Mouse (Mus musculus) heart, embryonic 10.5 days (tissue): ENCODE measurements around the gene Jmjd1c. TPM values are rescaled to one million over a fixed set of nuclear protein-coding genes. Genes with fewer than 3 reads are reported as not detected.

ENCODE experiments used
- DNase-seq: peaks from one replicate; pipeline ENCODE4 v3.0.0-alpha.2; 2017; ENCODE audit warnings: low spot score
- H3K27ac ChIP-seq: fragments of 300-500 bp; sonication (generic); 2 replicates; pipeline ENCODE4 v1.5.1; 2016; ENCODE audit warnings: mild to moderate bottlenecking
- H3K27me3 ChIP-seq: fragments of 300-500 bp; sonication (generic); 2 replicates; pipeline ENCODE4 v1.6.1; 2016; ENCODE audit warnings: mild to moderate bottlenecking; ENCODE audit not compliant: poor library complexity, insufficient read depth, severe bottlenecking
- H3K36me3 ChIP-seq: fragments of 300-500 bp; sonication (generic); 2 replicates; pipeline ENCODE4 v1.6.1; 2016; ENCODE audit warnings: mild to moderate bottlenecking, moderate library complexity
- H3K4me1 ChIP-seq: fragments of 300-500 bp; sonication (generic); 2 replicates; pipeline ENCODE4 v1.6.1; 2016; ENCODE audit warnings: mild to moderate bottlenecking
- H3K4me3 ChIP-seq: fragments of 300-500 bp; sonication (generic); 2 replicates; pipeline ENCODE4 v1.5.1; 2016; ENCODE audit warnings: mild to moderate bottlenecking, moderate library complexity
- H3K9me3 ChIP-seq: fragments of 300-500 bp; sonication (generic); 2 replicates; pipeline ENCODE4 v1.6.1; 2016; ENCODE audit warnings: mild to moderate bottlenecking, moderate library complexity
- WGBS: fragments of 180-500 bp; shearing (Covaris S2); methylation state at CpG from one replicate; pipeline ENCODE4 v1.1.7; 2016; 5-methylcytosine and 5-hydroxymethylcytosine counted together
- polyA plus RNA-seq: library from polyadenylated mRNA; unstranded; fragments of >200 nt; fragmentation: Nextera tagmentation; extraction: Ambion mirVana; gene quantifications from 2 replicates; pipeline ENCODE4 v1.2.1, GENCODE M21; 2016

Jmjd1c gene
- polyA plus RNA-seq, 1 experiment from 2014 or later = 30.4 TPM

- no peaks in the 10 kb centered on the region for H3K36me3 ChIP-seq
- H3K4me1 ChIP-seq = peaks cover 33% of the 10 kb centered on the region
- no peaks in the 10 kb centered on the region for H3K9me3 ChIP-seq
- H3K27ac ChIP-seq = no peak overlapping the region
- 74% methylated on average over 1 of the region's 1 CpGs for WGBS
- H3K4me3 ChIP-seq = no peak overlapping the region
- H3K27me3 ChIP-seq = no peaks in the 10 kb centered on the region
- no peak for DNase-seq
These were observed 33.6 kb downstream of the Jmjd1c start for GRCm38 (mm10) chr10:67129531-67129930.

GRCm38 (mm10) chr10:67131709-67132108, 35.8 kb downstream of the Jmjd1c start:
- no peak overlapping the region for H3K4me3 ChIP-seq
- DNase-seq = no peak
- H3K9me3 ChIP-seq = no peaks in the 10 kb centered on the region

GRCm38 (mm10) chr10:67134322-67134721, 38.4 kb downstream of the Jmjd1c start:
- Histone ChIP-seq H3K4me3 (no peak overlapping the region), H3K27ac (no peak overlapping the region), H3K27me3 (no peaks in the 10 kb centered on the region), H3K4me1 (0 out of 2 replicates have a peak, but pooled peaks cover 7% of the 10 kb centered on the region), H3K36me3 (no peaks in the 10 kb centered on the region), H3K9me3 (no peaks in the 10 kb centered on the region)
- WGBS = 88% methylated on average over 2 of the region's 2 CpGs
- DNase-seq = no peak

More at GRCm38 (mm10) chr10:67131709-67132108, 35.8 kb downstream of the Jmjd1c start:
- 53% methylated on average over 1 of the region's 1 CpGs for WGBS
- no peaks in the 10 kb centered on the region for H3K27me3 ChIP-seq
- peaks cover 21% of the 10 kb centered on the region for H3K4me1 ChIP-seq
- H3K27ac ChIP-seq = no peak overlapping the region
- no peaks in the 10 kb centered on the region for H3K36me3 ChIP-seq

- no peak for DNase-seq
- H3K4me1 ChIP-seq = no peaks in the 10 kb centered on the region
- H3K4me3 ChIP-seq = no peak overlapping the region
- no peaks in the 10 kb centered on the region for H3K9me3 ChIP-seq
- H3K27me3 ChIP-seq = no peaks in the 10 kb centered on the region
- H3K36me3 ChIP-seq = no peaks in the 10 kb centered on the region
- H3K27ac ChIP-seq = no peak overlapping the region
- whole genome bisulfite sequencing = 99% methylated on average over 2 of the region's 2 CpGs
These were observed 41.5 kb downstream of the Jmjd1c start for GRCm38 (mm10) chr10:67137437-67137836.

- DNase-seq = no peak
- Histone ChIP-seq H3K27me3 (no peaks in the 10 kb centered on the region), H3K4me1 (peaks cover 6% of the 10 kb centered on the region; the same call in 1 of the 2 replicates), H3K9me3 (no peaks in the 10 kb centered on the region), H3K4me3 (no peak overlapping the region), H3K36me3 (no peaks in the 10 kb centered on the region), H3K27ac (no peak overlapping the region)
These were observed 47.7 kb downstream of the Jmjd1c start for GRCm38 (mm10) chr10:67143661-67144060.

GRCm38 (mm10) chr10:67144269-67144668, 48.3 kb downstream of the Jmjd1c start:
- Histone ChIP-seq H3K4me1 (peaks cover 6% of the 10 kb centered on the region; the same call in 1 of the 2 replicates), H3K4me3 (no peak overlapping the region), H3K9me3 (no peaks in the 10 kb centered on the region), H3K36me3 (no peaks in the 10 kb centered on the region), H3K27ac (no peak overlapping the region), H3K27me3 (no peaks in the 10 kb centered on the region)
- DNase-seq = no peak
- WGBS = 73% methylated on average over 2 of the region's 2 CpGs

- Histone ChIP-seq H3K4me1 (peaks cover 6% of the 10 kb centered on the region; the same call in 1 of the 2 replicates), H3K27ac (no peak overlapping the region), H3K9me3 (no peaks in the 10 kb centered on the region), H3K36me3 (no peaks in the 10 kb centered on the region), H3K4me3 (no peak overlapping the region), H3K27me3 (no peaks in the 10 kb centered on the region)
- 89% methylated on average over 4 of the region's 4 CpGs for WGBS
- DNase-seq = no peak
These were observed 49.7 kb downstream of the Jmjd1c start for GRCm38 (mm10) chr10:67145623-67146022.

- DNase-seq = no peak
- Histone ChIP-seq H3K27ac (no peak overlapping the region), H3K4me3 (no peak overlapping the region), H3K4me1 (peaks cover 1% of the 10 kb centered on the region; the same call in 1 of the 2 replicates), H3K9me3 (no peaks in the 10 kb centered on the region), H3K27me3 (no peaks in the 10 kb centered on the region), H3K36me3 (0 out of 2 replicates have a peak, but pooled peaks cover 5% of the 10 kb centered on the region)
- 92% methylated on average over 3 of the region's 3 CpGs for WGBS
These were observed 55.8 kb downstream of the Jmjd1c start for GRCm38 (mm10) chr10:67151766-67152165.

- H3K4me3 ChIP-seq = no peak overlapping the region
- H3K9me3 ChIP-seq = no peaks in the 10 kb centered on the region
- no peaks in the 10 kb centered on the region for H3K27me3 ChIP-seq
- WGBS = 91% methylated on average over 3 of the region's 3 CpGs
- DNase-seq = no peak
- no peak overlapping the region for H3K27ac ChIP-seq
- no peaks in the 10 kb centered on the region for H3K4me1 ChIP-seq
- H3K36me3 ChIP-seq = peaks cover 12% of the 10 kb centered on the region
These were observed 58.7 kb downstream of the Jmjd1c start for GRCm38 (mm10) chr10:67154647-67155046.

- DNase-seq = no peak
- no peaks in the 10 kb centered on the region for H3K9me3 ChIP-seq
These were observed 78.1 kb downstream of the Jmjd1c start for GRCm38 (mm10) chr10:67174049-67174448.

GRCm38 (mm10) chr10:67176031-67176430, 80.1 kb downstream of the Jmjd1c start:
- WGBS = 80% methylated on average over 7 of the region's 7 CpGs
- no peaks in the 10 kb centered on the region for H3K36me3 ChIP-seq
- H3K4me3 ChIP-seq = no peak overlapping the region
- peaks cover 9% of the 10 kb centered on the region; the same call in 1 of the 2 replicates for H3K4me1 ChIP-seq
- no peaks in the 10 kb centered on the region for H3K27me3 ChIP-seq
- no peak overlapping the region for H3K27ac ChIP-seq
- no peaks in the 10 kb centered on the region for H3K9me3 ChIP-seq
- DNase-seq = no peak

More at GRCm38 (mm10) chr10:67174049-67174448, 78.1 kb downstream of the Jmjd1c start:
- H3K4me1 ChIP-seq = peaks cover 9% of the 10 kb centered on the region; the same call in 1 of the 2 replicates
- WGBS = 100% methylated on average over 1 of the region's 1 CpGs
- no peak overlapping the region for H3K27ac ChIP-seq
- no peak overlapping the region for H3K4me3 ChIP-seq
- no peaks in the 10 kb centered on the region for H3K27me3 ChIP-seq
- H3K36me3 ChIP-seq = 0 out of 2 replicates have a peak, but pooled peaks cover 5% of the 10 kb centered on the region

- no peak for DNase-seq
- Histone ChIP-seq H3K9me3 (no peaks in the 10 kb centered on the region), H3K4me1 (peaks cover 9% of the 10 kb centered on the region; the same call in 1 of the 2 replicates), H3K27me3 (no peaks in the 10 kb centered on the region), H3K36me3 (no peaks in the 10 kb centered on the region), H3K4me3 (no peak overlapping the region), H3K27ac (no peak overlapping the region)
- WGBS = 43% methylated on average over 3 of the region's 3 CpGs
These were observed 81.0 kb downstream of the Jmjd1c start for GRCm38 (mm10) chr10:67176932-67177331.

- Histone ChIP-seq H3K27ac (no peak overlapping the region), H3K27me3 (no peaks in the 10 kb centered on the region), H3K4me1 (peaks cover 9% of the 10 kb centered on the region; the same call in 1 of the 2 replicates), H3K9me3 (no peaks in the 10 kb centered on the region), H3K4me3 (no peak overlapping the region), H3K36me3 (no peaks in the 10 kb centered on the region)
- WGBS = 70% methylated on average over 4 of the region's 4 CpGs
- DNase-seq = no peak
These were observed 81.5 kb downstream of the Jmjd1c start for GRCm38 (mm10) chr10:67177410-67177809.

- H3K27me3 ChIP-seq = no peaks in the 10 kb centered on the region
- WGBS = 89% methylated on average over 8 of the region's 8 CpGs
These were observed 84.1 kb downstream of the Jmjd1c start for GRCm38 (mm10) chr10:67180021-67180420.

More at GRCm38 (mm10) chr10:67180021-67180420, 84.1 kb downstream of the Jmjd1c start:
- H3K27ac ChIP-seq = no peak overlapping the region
- peaks cover 16% of the 10 kb centered on the region; the same call in 1 of the 2 replicates for H3K4me1 ChIP-seq
- H3K36me3 ChIP-seq = no peaks in the 10 kb centered on the region
- no peak for DNase-seq
- no peak overlapping the region for H3K4me3 ChIP-seq
- no peaks in the 10 kb centered on the region for H3K9me3 ChIP-seq
